Mouse (Mus musculus): ENCODE measurements around the gene Mtap. TPM values are rescaled to one million over a fixed set of nuclear protein-coding genes. Genes with fewer than 3 reads are reported as not detected.

Mtap gene
- polyA plus RNA-seq, 1 experiment from 2014 or later, result 91.5 TPM

DNA sequence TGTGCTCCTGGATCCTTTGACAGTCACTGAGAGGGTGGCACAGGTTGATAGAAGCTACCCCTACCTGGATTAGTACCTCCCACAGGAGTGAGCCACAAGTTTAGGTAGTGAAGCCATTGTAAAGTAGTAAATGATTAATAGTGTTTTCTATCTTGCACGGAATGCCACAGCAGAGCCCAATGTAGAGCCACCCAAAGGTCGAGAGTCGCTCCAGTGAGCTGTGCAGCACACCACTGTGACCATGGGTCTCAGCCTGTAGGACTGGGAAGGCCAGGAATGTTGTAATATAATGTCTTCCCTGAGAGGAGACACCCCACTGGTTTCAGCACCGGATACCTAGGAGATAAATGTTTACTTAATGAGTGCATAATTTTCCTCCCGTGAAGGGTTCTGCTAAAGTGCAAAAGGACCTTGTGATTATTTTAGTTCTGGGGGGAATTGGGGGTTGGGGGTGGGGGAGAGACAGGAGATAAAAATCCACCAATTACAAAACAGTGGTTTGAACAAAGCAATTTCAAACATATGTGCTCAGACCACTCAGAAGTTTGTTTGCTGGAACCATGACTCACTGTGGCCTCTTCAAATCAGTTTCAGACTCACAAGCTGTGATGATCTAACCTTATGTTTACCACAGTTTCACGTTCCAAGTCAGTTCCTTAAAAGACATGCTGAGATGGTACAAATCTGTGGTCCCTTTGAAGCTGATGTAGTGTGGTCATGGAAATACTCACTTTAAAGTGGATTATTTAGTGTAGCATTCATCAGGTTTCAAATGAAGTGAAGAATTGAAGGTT, 40.8 kb downstream of the Mtap start:
- 82% methylated on average over 6 of the region's 6 CpGs for WGBS
- peaks cover 90% of the 10 kb centered on the region for H3K36me3 ChIP-seq
- H3K4me3 ChIP-seq, result no peak overlapping the region
- H3K27me3 ChIP-seq, result no peaks in the 10 kb centered on the region
- no peak overlapping the region for H3K9ac ChIP-seq
- no peaks in the 10 kb centered on the region for H3K4me1 ChIP-seq
- no peak for ATAC-seq (ENCODE audit: low FRiP score, low read depth)
- no peaks in the 10 kb centered on the region for H3K9me3 ChIP-seq
- H3K27ac ChIP-seq, result no peak overlapping the region
- no peak overlapping the region for H3K4me2 ChIP-seq (replicated peaks)

DNA sequence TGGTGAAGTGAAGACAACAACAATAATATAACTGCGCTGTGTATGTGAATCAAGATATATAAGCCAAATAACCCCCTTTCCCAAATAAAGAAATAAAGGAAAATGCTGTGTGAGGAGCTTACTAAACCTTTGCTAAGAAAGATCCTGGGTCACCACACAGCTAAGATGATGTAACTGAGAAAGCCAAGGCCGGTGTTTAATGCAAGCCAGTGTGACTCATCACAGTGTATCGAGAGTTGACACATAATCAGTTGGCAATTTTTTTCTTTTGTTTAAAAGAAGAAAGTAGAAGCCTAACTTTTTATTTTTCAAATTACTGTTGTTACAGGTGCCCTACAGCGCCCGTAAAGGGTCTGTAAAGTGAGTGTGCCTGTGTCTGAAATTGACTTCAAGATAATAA, 43.2 kb downstream of the Mtap start:
- no peak for ATAC-seq (ENCODE audit: low FRiP score, low read depth)
- Histone ChIP-seq H3K36me3 (peaks cover 70% of the 10 kb centered on the region), H3K4me1 (no peaks in the 10 kb centered on the region), H3K27ac (no peak overlapping the region), H3K27me3 (no peaks in the 10 kb centered on the region), H3K4me3 (no peak overlapping the region), H3K4me2 (replicated peaks) (no peak overlapping the region), H3K9me3 (no peaks in the 10 kb centered on the region), H3K9ac (no peak overlapping the region)
- WGBS, result 95% methylated on average over 5 of the region's 5 CpGs

DNA sequence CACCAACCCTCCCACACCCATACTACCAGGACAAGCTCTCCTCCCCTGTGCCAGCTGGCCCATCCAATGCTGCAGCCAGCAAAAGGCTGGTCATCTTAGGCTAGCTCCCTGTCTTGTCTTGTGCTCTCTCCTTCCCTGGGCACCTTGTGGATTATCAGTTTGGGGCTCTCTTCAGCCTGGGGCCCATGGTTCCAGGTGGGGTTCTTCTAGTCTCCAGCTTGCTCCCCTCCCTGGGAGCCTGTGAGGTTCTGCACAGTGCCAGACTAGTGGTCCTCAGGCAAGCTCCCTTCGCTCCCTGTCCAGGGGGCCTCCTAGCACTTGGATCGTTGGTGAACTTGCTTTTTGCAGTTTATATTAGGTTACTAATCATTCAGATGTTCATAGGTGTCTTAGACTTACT, 44.7 kb downstream of the Mtap start:
- no peaks in the 10 kb centered on the region for H3K9me3 ChIP-seq
- H3K4me1 ChIP-seq, result no peaks in the 10 kb centered on the region
- H3K27ac ChIP-seq, result no peak overlapping the region
- peaks cover 55% of the 10 kb centered on the region for H3K36me3 ChIP-seq
- no peak for ATAC-seq (ENCODE audit: low FRiP score, low read depth)
- no peak overlapping the region for H3K4me3 ChIP-seq
- H3K4me2 ChIP-seq (replicated peaks), result no peak overlapping the region
- 97% methylated on average over 2 of the region's 2 CpGs for WGBS
- H3K27me3 ChIP-seq, result no peaks in the 10 kb centered on the region
- H3K9ac ChIP-seq, result no peak overlapping the region

DNA sequence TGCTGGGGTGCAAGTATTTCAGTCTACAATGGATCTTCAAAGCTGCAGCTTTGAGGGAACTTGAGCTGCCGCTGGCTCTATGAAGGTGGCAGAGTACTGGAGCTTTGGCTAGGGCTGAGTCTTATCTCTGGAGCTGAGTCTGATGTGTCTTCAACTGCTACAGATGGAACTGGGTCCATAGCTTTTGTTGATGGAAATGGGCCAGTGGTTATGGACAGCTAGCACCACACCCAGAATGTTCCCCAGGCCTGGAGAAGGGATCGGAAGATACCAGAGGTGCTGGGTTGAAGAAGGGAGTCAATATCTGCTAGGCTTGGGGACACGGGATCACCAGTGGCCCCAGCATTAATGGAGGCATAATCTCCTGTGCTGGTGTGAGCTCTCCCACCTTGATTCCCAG, 45.6 kb downstream of the Mtap start:
- Histone ChIP-seq H3K27me3 (no peaks in the 10 kb centered on the region), H3K9me3 (no peaks in the 10 kb centered on the region), H3K4me2 (replicated peaks) (no peak overlapping the region), H3K4me3 (no peak overlapping the region), H3K36me3 (peaks cover 46% of the 10 kb centered on the region), H3K27ac (no peak overlapping the region), H3K9ac (no peak overlapping the region), H3K4me1 (no peaks in the 10 kb centered on the region)
- 97% methylated on average over 3 of the region's 3 CpGs for WGBS
- ATAC-seq (ENCODE audit: low FRiP score, low read depth), result no peak

DNA sequence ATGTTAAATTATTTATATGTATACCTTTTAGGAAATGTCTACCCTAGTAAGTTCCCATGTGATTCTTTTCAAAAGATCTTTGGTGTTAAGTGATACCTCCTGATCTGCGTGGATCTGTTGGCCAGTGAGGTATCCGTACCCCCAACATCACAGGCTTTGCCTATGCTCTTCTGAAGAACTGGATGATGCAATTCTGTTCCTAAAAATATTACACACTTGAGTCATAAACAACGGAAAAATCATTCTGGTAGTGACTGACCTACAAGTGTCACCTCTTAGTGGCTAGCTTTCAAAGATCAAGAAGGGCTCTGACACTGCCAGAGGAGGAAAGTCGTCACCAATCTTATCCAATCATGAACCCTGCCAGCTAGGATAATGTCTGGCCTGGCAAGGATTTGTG, 58.6 kb downstream of the Mtap start:
- Histone ChIP-seq H3K4me3 (no peak overlapping the region), H3K4me1 (no peaks in the 10 kb centered on the region), H3K27ac (no peak overlapping the region), H3K36me3 (no peaks in the 10 kb centered on the region), H3K9me3 (peaks cover 3% of the 10 kb centered on the region; the same call in 1 of the 2 replicates), H3K4me2 (replicated peaks) (no peak overlapping the region), H3K9ac (no peak overlapping the region), H3K27me3 (no peaks in the 10 kb centered on the region)
- 84% methylated on average over 4 of the region's 4 CpGs for WGBS
- no peak for ATAC-seq (ENCODE audit: low FRiP score, low read depth)

DNA sequence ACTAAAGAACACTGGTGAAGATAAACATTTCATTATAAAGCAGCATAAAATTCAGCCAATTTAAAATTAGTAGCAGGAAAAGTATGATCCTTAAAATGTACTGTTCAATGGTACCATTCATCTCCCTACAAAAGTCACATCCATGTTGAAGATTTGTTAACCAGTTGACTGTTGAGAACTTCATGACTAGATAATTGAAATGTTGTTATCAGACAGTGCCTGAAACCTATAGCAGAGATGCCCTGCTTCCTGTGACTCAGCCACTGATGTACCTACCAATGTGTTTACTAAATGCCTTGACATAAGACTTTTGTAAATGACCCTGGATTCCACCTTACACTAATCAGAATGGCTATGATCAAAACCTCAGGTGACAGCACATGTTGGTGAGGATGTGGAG, 60.2 kb downstream of the Mtap start:
- H3K36me3 ChIP-seq, result no peaks in the 10 kb centered on the region
- no peak overlapping the region for H3K9ac ChIP-seq
- no peak overlapping the region for H3K27ac ChIP-seq
- no peak overlapping the region for H3K4me3 ChIP-seq
- peaks cover 3% of the 10 kb centered on the region; the same call in 1 of the 2 replicates for H3K9me3 ChIP-seq
- no peak overlapping the region for H3K4me2 ChIP-seq (replicated peaks)
- H3K27me3 ChIP-seq, result no peaks in the 10 kb centered on the region
- no peaks in the 10 kb centered on the region for H3K4me1 ChIP-seq
- ATAC-seq (ENCODE audit: low FRiP score, low read depth), result no peak

DNA sequence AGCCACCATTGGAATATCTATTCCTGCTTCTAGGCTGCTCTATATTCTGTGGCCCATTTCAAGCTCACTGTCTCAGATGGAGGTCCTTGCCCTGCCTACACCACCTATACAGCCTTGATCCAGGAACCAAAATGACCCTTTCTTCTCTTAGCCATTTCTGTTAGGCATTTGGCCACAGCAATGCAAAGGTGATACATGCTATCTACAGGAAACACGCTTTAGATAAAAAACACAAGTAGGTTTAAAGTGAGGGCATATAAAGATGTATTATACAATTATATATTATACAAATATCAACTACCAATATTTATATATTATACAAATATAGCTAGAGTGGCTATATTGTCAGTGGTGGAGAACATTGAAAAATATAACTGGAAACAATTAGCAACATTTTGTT, 63.9 kb downstream of the Mtap start:
- H3K4me2 ChIP-seq (replicated peaks), result no peak overlapping the region
- H3K27ac ChIP-seq, result no peak overlapping the region
- ATAC-seq (ENCODE audit: low FRiP score, low read depth), result no peak
- H3K4me3 ChIP-seq, result no peak overlapping the region
- 91% methylated on average over 1 of the region's 1 CpGs for WGBS
- no peaks in the 10 kb centered on the region for H3K4me1 ChIP-seq
- no peaks in the 10 kb centered on the region for H3K36me3 ChIP-seq
- no peak overlapping the region for H3K9ac ChIP-seq
- H3K9me3 ChIP-seq, result no peaks in the 10 kb centered on the region
- no peaks in the 10 kb centered on the region for H3K27me3 ChIP-seq

DNA sequence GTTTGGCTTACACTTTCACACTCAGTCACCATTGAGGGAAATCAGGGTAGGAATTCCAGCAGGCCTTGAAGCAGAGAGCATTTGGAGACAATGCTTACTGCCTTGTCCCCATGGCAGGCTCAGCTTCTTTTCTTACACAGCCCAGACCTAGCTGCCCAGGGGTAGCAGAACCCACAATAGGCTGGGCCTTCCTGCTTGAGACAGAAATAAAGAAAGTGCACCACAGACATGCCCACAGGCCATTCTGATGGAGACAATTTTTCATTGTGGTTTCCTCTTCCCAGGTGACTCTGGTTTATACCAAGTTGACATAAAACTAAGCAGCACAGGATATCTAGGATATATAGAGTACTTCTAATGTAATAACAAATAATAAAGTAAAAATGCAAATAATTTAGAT, 72.4 kb downstream of the Mtap start:
- Histone ChIP-seq H3K27me3 (no peaks in the 10 kb centered on the region), H3K4me1 (no peaks in the 10 kb centered on the region), H3K4me2 (replicated peaks) (no peak overlapping the region), H3K9me3 (no peaks in the 10 kb centered on the region), H3K4me3 (no peak overlapping the region), H3K9ac (no peak overlapping the region), H3K27ac (no peak overlapping the region), H3K36me3 (no peaks in the 10 kb centered on the region)
- no peak for ATAC-seq (ENCODE audit: low FRiP score, low read depth)

DNA sequence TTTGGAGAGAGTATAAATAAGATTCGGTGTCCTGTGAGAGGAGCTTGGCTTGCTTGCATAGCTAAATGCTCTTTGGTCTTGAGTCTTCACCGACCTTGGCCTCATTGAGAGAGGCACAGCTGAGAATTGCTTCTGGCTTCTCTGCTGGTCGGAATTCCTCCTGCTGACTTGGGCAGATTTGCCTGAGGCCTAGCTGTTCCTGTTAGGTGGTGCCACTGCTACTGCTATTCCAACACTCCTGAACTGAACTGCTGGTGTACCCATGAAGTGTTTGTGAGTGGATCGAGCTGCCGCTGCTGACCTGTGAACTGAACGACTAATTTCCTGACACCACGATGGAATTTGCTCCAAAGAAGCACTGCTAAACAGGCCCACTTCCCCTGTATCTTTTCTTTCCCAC, 73.4 kb downstream of the Mtap start:
- Histone ChIP-seq H3K9me3 (no peaks in the 10 kb centered on the region), H3K4me2 (replicated peaks) (no peak overlapping the region), H3K27ac (no peak overlapping the region), H3K9ac (no peak overlapping the region), H3K27me3 (no peaks in the 10 kb centered on the region), H3K4me3 (no peak overlapping the region), H3K4me1 (no peaks in the 10 kb centered on the region), H3K36me3 (no peaks in the 10 kb centered on the region)
- no peak for ATAC-seq (ENCODE audit: low FRiP score, low read depth)
- WGBS, result 69% methylated on average over 7 of the region's 7 CpGs

DNA sequence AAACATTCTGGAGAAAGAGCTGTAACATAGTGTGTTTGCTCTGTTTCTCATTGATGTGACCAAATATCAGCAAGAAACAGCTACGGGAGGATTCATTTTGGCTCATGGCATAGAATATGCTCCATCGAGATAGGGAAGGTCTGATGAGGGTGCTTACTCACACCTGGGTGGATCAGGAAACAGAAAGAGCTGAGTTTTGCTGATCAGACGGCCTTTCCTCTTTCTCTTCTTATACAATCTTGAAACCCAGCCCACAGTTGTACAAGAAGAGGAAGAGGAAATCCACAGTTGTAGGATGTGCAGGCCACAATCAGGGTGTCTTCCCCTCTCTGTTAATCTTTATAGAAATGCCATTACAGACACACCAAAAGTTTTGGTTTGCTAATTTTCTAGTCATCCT, 75.3 kb downstream of the Mtap start:
- H3K27ac ChIP-seq, result no peak overlapping the region
- no peak for ATAC-seq (ENCODE audit: low FRiP score, low read depth)
- 77% methylated on average over 3 of the region's 3 CpGs for WGBS
- no peaks in the 10 kb centered on the region for H3K9me3 ChIP-seq
- H3K4me2 ChIP-seq (replicated peaks), result no peak overlapping the region
- H3K27me3 ChIP-seq, result no peaks in the 10 kb centered on the region
- H3K36me3 ChIP-seq, result no peaks in the 10 kb centered on the region
- no peak overlapping the region for H3K4me3 ChIP-seq
- no peak overlapping the region for H3K9ac ChIP-seq
- no peaks in the 10 kb centered on the region for H3K4me1 ChIP-seq

Other genes starting within 250 kb of the Mtap start
- not detected in 2 replicates for gene Cdkn2a, start 157.5 kb downstream of the Mtap start, polyA plus RNA-seq (2015; fragmentation: Nextera tagmentation; extraction: Ambion mirVana)
- gene Cdkn2b, start 173.9 kb downstream of the Mtap start, polyA plus RNA-seq (2015; fragmentation: Nextera tagmentation; extraction: Ambion mirVana), result 2.3 and 2.4 TPM in 2 replicates